ENCODE assay signal across 10 mouse cellular contexts in genomic region chr12:99498978-99499694, GRCm38 (mm10).
A peak's percentile ranks its signal among the peaks of the same experiment; 100 is the strongest.
DNase-seq lines count a peak whose midpoint lies in the region; ATAC-seq and TF ChIP-seq lines count a peak whose summit lies in the region.
"Had no signal": no experiment of that assay in that cellular context is flagged by ENCODE, and none has a peak within 500 bp of the region (broad histone marks: within the 10 kb centered on the region; RNA-seq: fewer than 3 reads in every experiment).

No protein-coding gene starts in this region.

- H3K27me3 ChIP-seq in midbrain, embryonic 14.5 days (ENCODE audit: control insufficient read depth, insufficient read depth, low read length), result no peaks in the 10 kb centered on the region
- no peaks in the 10 kb centered on the region for H3K27me3 ChIP-seq in liver, postnatal 0 days (ENCODE audit: insufficient read depth, low read length)
- H3K27me3 ChIP-seq: CH12.LX had no signal

- H3K4me3 ChIP-seq in midbrain, embryonic 14.5 days (replicated peaks; ENCODE audit: low read depth, low read length), result no peak overlapping the region
- no peak overlapping the region for H3K4me3 ChIP-seq in liver, postnatal 0 days (ENCODE audit: low read depth, low read length)

- peak; percentile 25 for DNase-seq in retina, postnatal 1 day
- DNase-seq in retina, embryonic 14.5 days (ENCODE audit: low spot score), result no peak
- DNase-seq in layer of hippocampus, adult 9-10 months (ENCODE audit: low spot score), result peak; percentile 21
- peak; percentile 80 for DNase-seq in midbrain, embryonic 14.5 days
- peak; percentile 27 for DNase-seq in telencephalon, adult 2 months (ENCODE audit: low read depth, low spot score)
- DNase-seq in lung, postnatal 14 days, result no peak
- DNase-seq in adrenal gland, postnatal 36 days, result no peak
- no peak for DNase-seq in liver, postnatal 0 days
- DNase-seq: thymus, postnatal 4 days had no signal

- H3K4me2 ChIP-seq in midbrain, embryonic 14.5 days (ENCODE audit: low read length), result peak overlapping the region; percentile 47
- H3K4me2 ChIP-seq in liver, postnatal 0 days (ENCODE audit: low read depth, low read length), result no peak overlapping the region

- H3K9me3 ChIP-seq in midbrain, embryonic 14.5 days (ENCODE audit: control insufficient read depth, low read length), result 0 out of 2 replicates have a peak, but pooled peaks cover 2% of the 10 kb centered on the region
- no peaks in the 10 kb centered on the region for H3K9me3 ChIP-seq in liver, postnatal 0 days (ENCODE audit: low read length)

- no peak overlapping the region for H3K9ac ChIP-seq in midbrain, embryonic 14.5 days (replicated peaks; ENCODE audit: low read length)
- no peak overlapping the region for H3K9ac ChIP-seq in liver, postnatal 0 days (replicated peaks)

- no peak for TF ChIP-seq CTCF in liver, postnatal 0 days (IDR thresholded peaks at IDR 0.05; ENCODE audit: low read depth)

- H3K4me1 ChIP-seq in midbrain, embryonic 14.5 days (ENCODE audit: control insufficient read depth, insufficient read depth, low read length), result peaks cover 16% of the 10 kb centered on the region
- peaks cover 7% of the 10 kb centered on the region for H3K4me1 ChIP-seq in liver, postnatal 0 days (ENCODE audit: insufficient read depth)

- no peak for TF ChIP-seq EP300 in liver, postnatal 0 days (IDR thresholded peaks at IDR 0.05; ENCODE audit: low read depth)

- no peak for ATAC-seq in midbrain, embryonic 14.5 days (ENCODE audit: low FRiP score, low TSS enrichment)
- no peak for ATAC-seq in liver, postnatal 0 days

- peak overlapping the region; percentile 50 for H3K27ac ChIP-seq in midbrain, embryonic 14.5 days (replicated peaks; ENCODE audit: low read depth, low read length)
- H3K27ac ChIP-seq in liver, postnatal 0 days (ENCODE audit: low read depth), result no peak overlapping the region

- no peaks in the 10 kb centered on the region for H3K36me3 ChIP-seq in midbrain, embryonic 14.5 days (ENCODE audit: control insufficient read depth, insufficient read depth, low read length)
- no peaks in the 10 kb centered on the region for H3K36me3 ChIP-seq in liver, postnatal 0 days (replicated peaks; ENCODE audit: insufficient read depth, low read length)

- 21% methylated on average over 9 of the region's 9 CpGs for WGBS in midbrain, embryonic 14.5 days
- WGBS in liver, postnatal 0 days (ENCODE audit: insufficient replicate concordance), result 78% methylated on average over 9 of the region's 9 CpGs

Comparison
In these comparisons a context has a peak if more than half of its experiments do, and no peak if none do; other contexts are left out.
1. DNase-seq: peak in retina, postnatal 1 day (single experiment), layer of hippocampus, adult 9-10 months (single experiment), midbrain, embryonic 14.5 days (single experiment) and telencephalon, adult 2 months (single experiment); none in retina, embryonic 14.5 days (single experiment), lung, postnatal 14 days (single experiment), adrenal gland, postnatal 36 days (0 of 2) and liver, postnatal 0 days (single experiment).